Mouse (Mus musculus) CH12.LX (cell line): ENCODE measurements at regions not wholly inside any gene's neighbourhood (a gene's known extent, or its start where the extent isn't known, plus 50 kb on each side); places are given as distances from the start of the nearest gene placed in this dataset.

Source experiments
- DNase-seq: peaks from one replicate; pipeline ENCODE4 v3.0.0-alpha.2; 2013; ENCODE audit errors: extremely low read depth
- H3K27ac ChIP-seq: 2 replicates; pipeline ENCODE4 v1.5.1; 2012; ENCODE audit warnings: low read depth, mild to moderate bottlenecking, control low read depth, moderate library complexity; ENCODE audit not compliant: insufficient read depth
- H3K27me3 ChIP-seq: replicated peaks from 2 replicates; pipeline ENCODE3; 2012; ENCODE audit warnings: inconsistent platforms
- H3K36me3 ChIP-seq, 2 experiments: replicated peaks in 1 of 2; 2 replicates each; pipeline versions ENCODE3 to v1.6.1; 2012; ENCODE audit warnings: inconsistent platforms in 1 of 2, low read length in 1 of 2, mild to moderate bottlenecking in 1 of 2, mixed read lengths in 1 of 2, moderate library complexity in 1 of 2; ENCODE audit not compliant: control insufficient read depth in 1 of 2, insufficient read depth in 1 of 2
- H3K4me1 ChIP-seq, 2 experiments: 2 replicates each; pipeline ENCODE4 v1.6.1; 2012; ENCODE audit warnings: inconsistent platforms in 1 of 2, moderate library complexity in 1 of 2; ENCODE audit not compliant: insufficient read depth in 2 of 2, control insufficient read depth in 1 of 2
- H3K4me2 ChIP-seq: 2 replicates; pipeline ENCODE4 v1.6.1; 2012; ENCODE audit warnings: low read depth, mild to moderate bottlenecking, control low read depth; ENCODE audit not compliant: poor library complexity, insufficient read depth, severe bottlenecking
- H3K4me3 ChIP-seq, 3 experiments: fragments of 150-350 bp in 1 of 3; sonication (generic) in 1 of 3; replicated peaks in 1 of 3; 2 replicates each; pipeline versions ENCODE3 to v1.5.1; 2011 to 2012; ENCODE audit warnings: low read depth in 2 of 3, low read length in 2 of 3, mild to moderate bottlenecking in 2 of 3, moderate library complexity in 2 of 3, control low read depth in 1 of 3, improper control_type of control experiment in 1 of 3, inconsistent platforms in 1 of 3, mixed read lengths in 1 of 3; ENCODE audit not compliant: poor library complexity in 1 of 3
- H3K79me2 ChIP-seq: replicated peaks from 2 replicates; pipeline ENCODE4 v1.6.1; 2012; ENCODE audit warnings: mild to moderate bottlenecking, moderate library complexity; ENCODE audit not compliant: control insufficient read depth, poor library complexity, insufficient read depth, severe bottlenecking; ENCODE audit errors: extremely low read depth
- H3K9ac ChIP-seq: 2 replicates; pipeline ENCODE4 v1.6.1; 2012; ENCODE audit warnings: low read depth, mild to moderate bottlenecking, control low read depth, moderate library complexity; ENCODE audit not compliant: insufficient read depth
- H3K9me3 ChIP-seq: replicated peaks from 2 replicates; pipeline ENCODE3; 2012; ENCODE audit warnings: low read length, inconsistent platforms, mixed read lengths
- BHLHE40 ChIP-seq: IDR thresholded peaks from 2 replicates; pipeline ENCODE4 v1.6.1; 2011; ENCODE audit warnings: mild to moderate bottlenecking, low read depth, low read length, improper control_type of control experiment
- CHD1 ChIP-seq: IDR thresholded peaks from 2 replicates; pipeline ENCODE4 v1.6.1; 2012; ENCODE audit warnings: low read depth, low read length, improper control_type of control experiment, inconsistent platforms
- CTCF ChIP-seq, 2 experiments: IDR thresholded peaks in 1 of 2; conservative IDR thresholded peaks in 1 of 2; 2 replicates each; pipeline ENCODE4 v1.5.1; 2011 to 2012; ENCODE audit warnings: low read depth in 2 of 2, low read length in 2 of 2, improper control_type of control experiment in 1 of 2, inconsistent platforms in 1 of 2, mild to moderate bottlenecking in 1 of 2, moderate library complexity in 1 of 2
- E2F4 ChIP-seq: IDR thresholded peaks from 2 replicates; pipeline ENCODE4 v1.6.1; 2011; ENCODE audit warnings: low read depth, low read length, improper control_type of control experiment; ENCODE audit not compliant: insufficient replicate concordance
- GABPA ChIP-seq: IDR thresholded peaks from 2 replicates; pipeline ENCODE4 v1.6.1; 2012; ENCODE audit warnings: low read depth, low read length, improper control_type of control experiment, inconsistent platforms; ENCODE audit not compliant: insufficient replicate concordance
- HCFC1 ChIP-seq: IDR thresholded peaks from 2 replicates; pipeline ENCODE4 v1.6.1; 2012; ENCODE audit warnings: low read depth, mild to moderate bottlenecking, inconsistent platforms, low read length, improper control_type of control experiment
- IRF4 ChIP-seq: IDR thresholded peaks from 2 replicates; pipeline ENCODE4 v1.6.1; 2014; ENCODE audit warnings: low read depth, mild to moderate bottlenecking, inconsistent platforms, low read length, improper control_type of control experiment
- JUN ChIP-seq: IDR thresholded peaks from 2 replicates; pipeline ENCODE4 v1.6.1; 2011; ENCODE audit warnings: low read depth, mild to moderate bottlenecking, low read length, improper control_type of control experiment, moderate library complexity; ENCODE audit not compliant: insufficient read depth
- JUND ChIP-seq: conservative IDR thresholded peaks from 2 replicates; pipeline ENCODE4 v1.6.1; 2011; ENCODE audit warnings: low read depth, low read length, improper control_type of control experiment
- KAT2A ChIP-seq: IDR thresholded peaks from 2 replicates; pipeline ENCODE4 v1.6.1; 2012; ENCODE audit warnings: low read length, improper control_type of control experiment, inconsistent platforms; ENCODE audit not compliant: insufficient replicate concordance
- MAFK ChIP-seq: IDR thresholded peaks from 2 replicates; pipeline ENCODE4 v1.6.1; 2011; ENCODE audit warnings: low read length, improper control_type of control experiment; ENCODE audit not compliant: insufficient replicate concordance
- MAX ChIP-seq: IDR thresholded peaks from 2 replicates; pipeline ENCODE4 v1.6.1; 2011; ENCODE audit warnings: low read length, improper control_type of control experiment
- MAZ ChIP-seq: IDR thresholded peaks from 2 replicates; pipeline ENCODE4 v1.6.1; 2012; ENCODE audit warnings: low read depth, mild to moderate bottlenecking, inconsistent platforms, low read length, improper control_type of control experiment, moderate library complexity
- MEF2A ChIP-seq: IDR thresholded peaks from 2 replicates; pipeline ENCODE4 v1.6.1; 2014; ENCODE audit warnings: low read depth, mild to moderate bottlenecking, inconsistent platforms, low read length, improper control_type of control experiment, borderline replicate concordance
- MXI1 ChIP-seq: IDR thresholded peaks from 2 replicates; pipeline ENCODE4 v1.6.1; 2011; ENCODE audit warnings: mild to moderate bottlenecking, low read depth, low read length, improper control_type of control experiment
- MYC ChIP-seq: IDR thresholded peaks from 2 replicates; pipeline ENCODE4 v1.6.1; 2011; ENCODE audit warnings: low read depth, mild to moderate bottlenecking, improper control_type of control experiment, low read length
- NELFE ChIP-seq: IDR thresholded peaks from 2 replicates; pipeline ENCODE4 v1.6.1; 2011; ENCODE audit warnings: low read depth, low read length, improper control_type of control experiment
- POLR2A ChIP-seq: IDR thresholded peaks from 2 replicates; pipeline ENCODE4 v1.6.1; 2011; ENCODE audit warnings: low read depth, mild to moderate bottlenecking, improper control_type of control experiment, low read length
- POLR2AphosphoS2 ChIP-seq: IDR thresholded peaks from 2 replicates; pipeline ENCODE4 v1.6.1; 2011; ENCODE audit warnings: low read depth, low read length, improper control_type of control experiment
- SIN3A ChIP-seq: IDR thresholded peaks from 2 replicates; pipeline ENCODE4 v1.6.1; 2012; ENCODE audit warnings: low read length, improper control_type of control experiment, inconsistent platforms
- SMC3 ChIP-seq: IDR thresholded peaks from 2 replicates; pipeline ENCODE4 v1.6.1; 2011; ENCODE audit warnings: low read depth, low read length, improper control_type of control experiment
- TBP ChIP-seq: conservative IDR thresholded peaks from 2 replicates; pipeline ENCODE4 v1.6.1; 2011; ENCODE audit warnings: low read depth, low read length, improper control_type of control experiment
- TCF12 ChIP-seq: IDR thresholded peaks from 2 replicates; pipeline ENCODE4 v1.6.1; 2014; ENCODE audit warnings: low read depth, mild to moderate bottlenecking, inconsistent platforms, low read length, improper control_type of control experiment
- UBTF ChIP-seq: IDR thresholded peaks from 2 replicates; pipeline ENCODE4 v1.6.1; 2012; ENCODE audit warnings: low read depth, mild to moderate bottlenecking, inconsistent platforms, low read length, improper control_type of control experiment, moderate library complexity
- USF1 ChIP-seq: IDR thresholded peaks from 2 replicates; pipeline ENCODE4 v1.6.1; 2014; ENCODE audit warnings: low read depth, mild to moderate bottlenecking, inconsistent platforms, low read length, improper control_type of control experiment
- ZC3H11A ChIP-seq: IDR thresholded peaks from 2 replicates; pipeline ENCODE4 v1.6.1; 2012; ENCODE audit warnings: low read depth, mild to moderate bottlenecking, inconsistent platforms, low read length, improper control_type of control experiment
- ZMIZ1 ChIP-seq: IDR thresholded peaks from 2 replicates; pipeline ENCODE4 v1.6.1; 2012; ENCODE audit warnings: low read depth, mild to moderate bottlenecking, inconsistent platforms, low read length, improper control_type of control experiment
- ZNF384 ChIP-seq: IDR thresholded peaks from 2 replicates; pipeline ENCODE4 v1.6.1; 2012; ENCODE audit warnings: low read depth, low read length, improper control_type of control experiment, inconsistent platforms
- dilution Hi-C: fragments of 300-500 bp; cut with MboI; formaldehyde crosslinking; loops from 2 replicates; pipeline ENCODE4 v1.14.3; 2020; ENCODE audit warnings: low sequenced_read_pairs; ENCODE audit not compliant: extremely low pct_unique_long_range_greater_than_20kb, extremely low pct_ligation_motif_present
- in situ Hi-C: fragments of 300-500 bp; cut with MboI; formaldehyde crosslinking; loops from 3 replicates; pipeline ENCODE4 v1.14.3; 2019; ENCODE audit warnings: low sequenced_read_pairs, low pct_ligation_motif_present, low pct_unique_long_range_greater_than_20kb, mixed read lengths

DNA sequence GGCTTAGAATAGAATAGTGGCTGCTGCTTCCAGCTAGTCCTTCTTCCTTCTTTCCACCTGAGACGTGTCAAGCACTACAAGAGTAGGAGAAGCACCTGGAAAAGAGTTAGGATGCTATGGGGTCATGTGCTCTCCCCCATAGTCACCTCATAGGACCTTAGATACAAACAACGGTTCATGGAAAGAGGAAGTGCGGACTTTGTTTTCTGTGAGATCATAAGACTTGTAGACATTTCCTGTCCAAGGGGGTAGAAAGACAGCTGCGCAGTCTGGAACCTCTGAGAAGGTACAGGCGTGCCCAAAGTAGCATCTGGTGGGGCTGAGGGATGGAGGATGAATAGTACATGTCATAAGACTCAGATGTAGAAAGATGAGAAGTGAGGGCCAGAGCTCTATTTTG lies 125.6 kb upstream of the Fbxo11 start (continued):
- TF ChIP-seq CHD1, result no peak
- TF ChIP-seq MAZ, result peak; percentile 72; the same call in 1 of the 2 replicates
- 0 out of 2 replicates have a peak, but pooled peaks have one; percentile 46 for TF ChIP-seq KAT2A
- TF ChIP-seq POLR2AphosphoS2, result no peak
- TF ChIP-seq CTCF (conservative IDR thresholded peaks at IDR 0.05 in 1 of 2, IDR thresholded peaks at IDR 0.05 in 1 of 2; ENCODE audit: low read depth in 2 of 2, low read length in 2 of 2), result no peak
- no peak; the same call in 1 of the 2 replicates for TF ChIP-seq MXI1
- TF ChIP-seq ZNF384, result no peak
- TF ChIP-seq MAFK, result peak; percentile 44; the same call in 1 of the 2 replicates
- TF ChIP-seq IRF4, result peak; percentile 86
- no peak for TF ChIP-seq GABPA
- peak; percentile 91 for TF ChIP-seq BHLHE40
- no peak for TF ChIP-seq UBTF
- TF ChIP-seq SMC3, result no peak

DNA sequence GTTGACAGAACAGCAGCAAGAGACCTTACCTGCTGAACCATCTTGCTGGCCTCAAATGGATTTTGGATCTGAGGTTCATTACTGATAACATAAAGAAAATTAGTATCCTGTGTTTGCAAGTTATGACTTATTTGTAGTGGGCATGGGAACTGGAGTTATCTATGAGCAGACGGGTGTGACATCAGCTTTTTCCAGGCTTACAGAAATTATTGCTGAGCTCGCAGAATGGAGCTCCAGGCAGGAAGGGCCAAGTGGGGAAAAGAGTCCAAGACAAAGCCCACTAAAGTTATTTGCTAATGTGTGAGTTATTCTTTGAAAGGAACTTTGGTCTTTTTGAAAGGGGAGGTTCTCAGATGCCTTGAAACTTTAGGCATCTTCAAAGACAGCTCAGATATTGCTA lies 126.4 kb upstream of the Fbxo11 start:
- Histone ChIP-seq H3K79me2 (peaks cover 29% of the 10 kb centered on the region), H3K9me3 (no peaks in the 10 kb centered on the region), H3K27ac (peak overlapping the region; percentile 100), H3K4me2 (peak overlapping the region; percentile 76), H3K4me1 (peaks cover 19 to 45% of the 10 kb centered on the region in 2 experiments; a peak in 3 of 4 replicates), H3K36me3 (peaks cover 0 to 20% of the 10 kb centered on the region in 2 experiments), H3K27me3 (no peaks in the 10 kb centered on the region), H3K9ac (peak overlapping the region; percentile 68), H3K4me3 (peak overlapping the region; percentile 61 to 95 (median 80))
- in situ Hi-C loops, result no loop called here
- TF ChIP-seq TCF12, result no peak
- TF ChIP-seq MAFK, result peak; percentile 90
- dilution Hi-C loops, result no loop called here
- DNase-seq, result no peak

DNA sequence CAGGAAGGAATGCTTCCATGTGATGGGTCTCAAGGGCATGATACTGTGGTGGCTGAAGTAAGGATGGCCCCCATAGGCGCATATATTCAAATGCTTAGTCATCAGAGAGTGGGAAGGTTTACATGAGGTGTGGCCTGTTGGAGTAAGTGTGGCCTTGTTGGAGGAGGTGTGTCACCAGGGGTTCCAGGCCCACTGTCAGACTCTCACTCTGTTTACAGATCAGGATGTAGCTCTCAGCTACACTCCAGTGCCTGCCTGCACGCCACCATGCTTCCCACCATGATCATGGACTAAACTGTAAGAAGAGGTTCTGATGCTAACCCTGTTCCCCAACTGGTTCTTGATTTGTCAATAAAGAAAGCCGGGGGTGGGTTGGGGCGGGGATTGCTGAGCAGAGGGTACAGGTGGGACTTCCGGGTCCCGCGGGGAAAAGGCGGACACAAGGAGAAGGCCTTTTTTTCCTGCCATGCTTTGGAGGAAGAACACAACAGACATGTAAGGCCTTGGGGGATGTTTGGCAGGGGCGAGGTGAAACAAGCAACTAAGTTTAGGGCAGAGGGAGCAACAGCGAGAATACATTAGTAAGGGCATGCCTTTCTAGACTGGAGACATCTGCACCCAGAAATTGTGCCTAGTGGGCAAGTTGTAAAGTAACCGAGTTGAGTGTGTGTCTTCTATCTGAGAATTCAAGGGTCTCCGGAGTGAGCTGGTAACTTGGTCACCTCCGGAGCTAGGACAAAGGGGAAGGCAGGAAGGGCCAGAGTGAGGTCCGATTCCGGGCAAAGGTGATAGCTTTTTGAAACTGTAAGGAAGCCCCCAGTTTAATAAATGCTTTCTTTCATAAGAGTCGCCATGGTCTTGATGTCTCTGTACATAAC lies 127.1 kb upstream of the Fbxo11 start:
- dilution Hi-C loops (no loop called here), in situ Hi-C loops (no loop called here)
- DNase-seq, result peak; percentile 92
- Histone ChIP-seq H3K79me2 (peaks cover 35% of the 10 kb centered on the region), H3K4me3 (peak overlapping the region; percentile 61 to 95 (median 80)), H3K9me3 (no peaks in the 10 kb centered on the region), H3K27me3 (no peaks in the 10 kb centered on the region), H3K36me3 (peaks cover 0 to 25% of the 10 kb centered on the region in 2 experiments), H3K9ac (peak overlapping the region; percentile 100), H3K4me2 (peak overlapping the region; percentile 76), H3K27ac (peak overlapping the region; percentile 100), H3K4me1 (peaks cover 21 to 51% of the 10 kb centered on the region in 2 experiments)
- peak; percentile 76; the same call in 1 of the 2 replicates for TF ChIP-seq MYC
- peak; percentile 96 for TF ChIP-seq CHD1
- peak; percentile 82; the same call in 1 of the 2 replicates for TF ChIP-seq POLR2AphosphoS2
- TF ChIP-seq NELFE, result peak; percentile 87
- TF ChIP-seq ZMIZ1, result peak; percentile 92
- TF ChIP-seq TCF12, result peak; percentile 80
- TF ChIP-seq TBP, result peak; percentile 84
- TF ChIP-seq POLR2A, result peak; percentile 90
- TF ChIP-seq HCFC1, result no peak; the same call in 1 of the 2 replicates
- peak; percentile 23; the same call in 1 of the 2 replicates for TF ChIP-seq IRF4
- TF ChIP-seq E2F4, result no peak
- no peak for TF ChIP-seq JUN
- TF ChIP-seq UBTF, result no peak
- peak; percentile 88 for TF ChIP-seq MAX
- TF ChIP-seq ZC3H11A, result no peak
- peak; percentile 74 for TF ChIP-seq MEF2A
- no peak for TF ChIP-seq USF1
- TF ChIP-seq SIN3A, result peak; percentile 96
- no peak for TF ChIP-seq JUND
- peak; percentile 54; the same call in 1 of the 2 replicates for TF ChIP-seq ZNF384
